Mouse (Mus musculus): Measurements from ENCODE around the gene Cnnm1.
A peak's percentile ranks its signal among the peaks of the same experiment; 100 is the strongest.

Gene Cnnm1

DNA sequence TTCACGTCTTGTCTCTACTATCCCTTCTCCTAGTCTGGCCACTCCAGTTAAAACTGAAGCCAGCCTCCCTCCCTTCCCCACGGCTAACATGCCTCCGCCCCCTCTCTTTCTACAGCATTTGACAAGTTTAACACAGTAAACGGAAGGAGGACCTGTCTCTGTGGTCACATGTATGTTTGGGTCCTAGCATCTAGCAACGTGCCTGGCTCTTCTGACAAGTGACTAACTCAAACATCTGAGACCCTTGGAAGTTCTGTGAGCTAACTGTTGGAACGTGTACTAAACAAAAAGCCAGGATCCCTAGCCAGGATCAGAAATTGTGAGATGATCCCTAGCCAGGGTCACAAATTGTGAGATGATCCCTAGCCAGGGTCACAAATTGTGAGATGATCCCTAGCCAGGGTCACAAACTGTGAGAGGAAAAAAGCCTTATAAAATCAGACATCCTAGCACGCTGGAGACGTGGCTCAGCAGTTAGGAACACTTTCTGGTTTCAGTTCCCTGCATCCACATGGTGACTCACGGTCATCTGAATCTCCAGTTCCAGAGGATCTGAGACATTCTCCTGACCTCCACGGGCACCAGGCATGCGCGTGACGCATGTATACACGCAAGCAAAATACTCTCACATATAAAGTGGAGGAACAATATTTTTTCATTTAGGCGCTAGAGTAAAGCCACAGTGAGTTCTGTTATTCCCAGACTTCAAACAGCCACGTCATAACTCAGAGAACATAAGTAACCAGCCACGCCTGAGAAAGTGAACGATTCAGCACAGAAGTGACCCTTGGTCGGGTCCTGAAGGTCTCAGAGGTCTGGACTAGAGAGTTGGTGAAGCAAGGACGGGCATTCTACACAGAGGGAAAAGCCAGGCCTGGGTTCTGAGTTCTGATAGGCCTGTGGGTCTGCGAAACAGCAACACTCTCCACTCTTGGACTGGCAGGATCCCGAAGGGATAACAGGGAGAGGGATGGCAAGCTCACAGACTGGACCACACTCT, 71.7 kb downstream of the Cnnm1 start:
- DNase-seq (ENCODE audit: low spot score in 2 of 2): no peak

DNA sequence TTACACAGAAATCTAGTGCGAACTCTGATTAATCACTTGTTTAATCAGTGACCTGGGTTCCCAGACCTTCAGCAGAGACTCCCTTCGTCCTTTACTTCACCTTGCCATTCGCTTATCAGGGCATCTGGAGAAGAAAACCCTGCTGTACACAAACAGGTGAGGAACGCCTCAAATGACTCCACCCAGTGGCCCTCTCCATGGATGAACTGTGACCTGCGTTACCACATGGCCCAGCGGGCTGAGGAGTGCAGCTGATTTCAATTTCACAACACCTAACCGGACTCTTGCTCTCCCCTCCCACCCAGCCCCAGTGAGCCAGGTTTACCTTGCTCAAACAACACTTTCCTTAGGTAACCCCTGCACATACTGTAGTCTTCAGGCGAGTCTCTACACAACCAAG, 73.6 kb downstream of the Cnnm1 start:
- DNase-seq (ENCODE audit: low spot score in 2 of 2): no peak

GRCm38 (mm10) chr19:43515668-43516396, 75.6 kb downstream of the Cnnm1 start:
- DNase-seq (ENCODE audit: low spot score in 2 of 2): no peak

GRCm38 (mm10) chr19:43516397-43517035, 76.3 kb downstream of the Cnnm1 start:
- DNase-seq (ENCODE audit: low spot score in 2 of 2): no peak

GRCm38 (mm10) chr19:43517320-43517719, 77.1 kb downstream of the Cnnm1 start:
- DNase-seq (ENCODE audit: low spot score in 2 of 2): no peak

DNA sequence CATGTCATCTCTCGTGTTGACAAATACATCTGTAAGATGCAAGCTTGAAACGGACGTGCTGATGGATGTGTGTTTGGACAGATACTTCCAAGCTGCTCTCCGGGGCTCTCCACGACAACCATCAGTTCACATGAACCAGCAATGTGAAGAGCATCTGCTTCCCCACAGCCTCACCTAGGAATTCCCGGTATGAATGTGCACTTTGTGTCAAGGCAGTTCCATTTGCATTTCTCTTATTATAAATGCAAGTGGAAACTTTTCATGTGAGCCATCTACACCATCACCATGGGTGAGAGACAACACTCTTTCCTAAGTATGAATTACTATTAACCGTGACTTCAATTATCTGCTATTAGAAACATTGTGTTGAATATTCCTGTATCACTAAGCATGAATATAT, 77.6 kb downstream of the Cnnm1 start:
- no peak for DNase-seq (ENCODE audit: low spot score in 2 of 2)

- no peak for DNase-seq (ENCODE audit: low spot score in 2 of 2)
These were observed 78.0 kb downstream of the Cnnm1 start for GRCm38 (mm10) chr19:43518261-43518660.

GRCm38 (mm10) chr19:43519226-43519625, 79.0 kb downstream of the Cnnm1 start:
- DNase-seq (ENCODE audit: low spot score in 2 of 2): no peak

GRCm38 (mm10) chr19:43520402-43520801, 80.2 kb downstream of the Cnnm1 start:
- DNase-seq (ENCODE audit: low spot score in 2 of 2): no peak

DNA sequence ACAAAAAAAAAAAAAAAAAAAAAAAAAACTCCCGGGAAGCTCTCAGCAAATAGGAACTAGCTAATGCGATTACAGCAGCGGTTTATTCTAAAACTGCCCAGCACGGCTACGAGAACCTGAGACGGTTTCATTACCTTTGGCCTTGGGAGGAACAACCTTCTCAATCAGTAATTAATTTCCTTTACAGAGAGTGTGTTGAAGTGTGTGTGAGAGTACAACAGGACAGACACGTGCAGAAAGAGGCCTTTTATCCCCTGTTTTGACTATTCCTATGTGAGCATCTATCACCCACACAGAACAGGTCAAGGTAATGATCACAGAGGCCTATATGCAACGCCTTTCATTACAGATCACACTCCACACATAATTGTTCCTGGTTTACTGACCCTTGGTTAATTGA, 81.1 kb downstream of the Cnnm1 start:
- DNase-seq (ENCODE audit: low spot score in 2 of 2): no peak

GRCm38 (mm10) chr19:43521996-43522395, 81.8 kb downstream of the Cnnm1 start:
- DNase-seq (ENCODE audit: low spot score in 2 of 2): no peak

GRCm38 (mm10) chr19:43523551-43523950, 83.3 kb downstream of the Cnnm1 start:
- peak; percentile 22 to 37 for DNase-seq (ENCODE audit: low spot score in 2 of 2)

DNA sequence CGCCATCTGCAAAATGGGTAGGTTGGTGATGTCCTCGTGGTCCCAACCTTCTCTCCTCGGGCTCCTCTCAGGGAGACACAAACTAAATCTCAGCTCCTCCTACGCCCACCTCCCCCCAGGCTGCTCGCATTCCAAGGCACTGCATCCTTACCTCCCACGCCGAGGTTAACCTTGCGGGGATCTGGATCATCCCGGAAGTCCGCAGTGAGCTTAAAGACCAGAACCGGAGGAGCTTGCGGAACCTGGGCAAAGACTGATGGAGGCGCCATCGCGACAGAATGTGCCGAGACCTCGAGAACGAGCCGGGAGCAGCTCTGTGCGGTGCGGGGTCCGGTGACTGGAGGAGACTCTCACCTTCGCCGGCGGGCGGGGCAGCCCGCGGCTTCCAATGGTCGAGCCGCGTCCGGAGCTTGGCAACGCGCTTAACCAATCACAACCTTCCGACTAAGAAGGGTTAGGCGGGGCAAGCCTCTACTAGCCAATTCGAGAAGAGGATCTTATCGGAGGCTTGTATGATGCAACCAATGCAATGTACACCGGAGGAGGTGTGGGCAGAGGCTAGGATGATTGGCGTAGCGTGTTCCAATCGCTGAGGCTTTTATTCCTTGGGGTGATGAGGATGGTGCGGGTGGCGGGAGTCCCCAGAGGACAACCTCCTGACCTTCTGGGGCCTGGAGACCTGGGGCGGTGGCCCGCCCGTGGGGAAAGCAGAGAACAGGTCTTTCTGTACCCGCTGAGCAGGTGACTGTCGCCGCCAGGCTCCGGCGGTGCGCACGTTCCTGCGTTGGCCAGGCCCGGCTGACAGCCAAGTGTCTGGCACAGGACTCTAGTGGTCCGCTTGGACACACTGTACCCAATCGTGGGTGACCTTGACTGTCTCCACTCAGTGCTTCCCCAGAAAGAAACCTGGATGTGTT, 84.2 kb downstream of the Cnnm1 start, which contains the start of gene Got1:
Got1 (minus strand) TSS at position 419 of the 917 bp plus-strand sequence.
- peak; percentile 88 to 93 for DNase-seq (ENCODE audit: low spot score in 2 of 2)

GRCm38 (mm10) chr19:43525104-43525482, 84.9 kb downstream of the Cnnm1 start:
- no peak for DNase-seq (ENCODE audit: low spot score in 2 of 2)

DNA sequence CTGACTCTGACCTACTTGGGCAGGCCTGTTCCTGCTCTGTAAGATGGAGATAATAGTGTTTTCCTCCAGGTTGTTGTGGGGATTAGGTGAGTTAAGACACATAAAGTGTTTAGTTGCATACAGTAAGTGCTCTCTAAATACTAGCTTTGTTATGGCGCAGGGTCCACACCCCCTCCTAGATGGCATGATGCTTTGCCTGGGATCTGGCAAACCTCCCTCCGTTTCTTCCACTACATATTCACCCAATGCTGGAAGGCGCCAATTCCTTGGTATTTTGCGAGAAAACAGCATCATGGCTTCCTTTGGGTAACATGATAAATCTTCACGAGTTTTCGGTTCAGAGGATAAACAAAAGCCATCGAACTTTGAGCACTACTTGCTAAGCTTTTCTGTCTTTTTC, 85.3 kb downstream of the Cnnm1 start:
- no peak for DNase-seq (ENCODE audit: low spot score in 2 of 2)

- no peak for DNase-seq (ENCODE audit: low spot score in 2 of 2)
These were observed 85.8 kb downstream of the Cnnm1 start for GRCm38 (mm10) chr19:43526025-43526424.

GRCm38 (mm10) chr19:43527131-43527530, 86.9 kb downstream of the Cnnm1 start:
- DNase-seq (ENCODE audit: low spot score in 2 of 2): no peak

DNA sequence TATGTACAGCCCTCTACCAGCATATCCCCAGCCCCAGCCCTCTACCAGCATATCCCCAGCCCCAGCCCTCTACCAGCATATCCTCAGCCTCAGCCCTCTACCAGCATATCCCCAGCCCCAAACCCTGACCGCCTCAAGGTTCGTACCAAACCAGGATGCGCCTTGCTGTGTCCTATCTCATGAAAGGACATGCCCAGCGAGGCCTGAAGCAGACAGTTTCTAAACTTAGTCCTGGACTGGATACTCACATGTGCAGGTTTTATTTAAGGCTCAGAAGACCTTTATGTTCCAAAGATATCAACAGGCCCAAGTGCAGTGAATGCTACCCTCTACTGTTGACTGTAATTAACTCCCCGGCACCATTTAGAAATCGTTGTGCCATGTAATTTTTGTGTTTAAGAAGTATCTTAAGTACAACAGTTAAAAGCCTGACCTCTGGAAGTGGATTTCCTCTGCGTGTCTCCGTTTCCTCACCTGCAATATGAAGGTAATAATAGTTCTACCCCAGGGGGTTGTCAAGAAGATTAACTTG, 87.9 kb downstream of the Cnnm1 start:
- DNase-seq (ENCODE audit: low spot score in 2 of 2): no peak

- DNase-seq (ENCODE audit: low spot score in 2 of 2): peak; percentile 33 to 61
These were observed 90.0 kb downstream of the Cnnm1 start for GRCm38 (mm10) chr19:43530197-43530770.

GRCm38 (mm10) chr19:43530921-43531320, 90.7 kb downstream of the Cnnm1 start:
- no peak for DNase-seq (ENCODE audit: low spot score in 2 of 2)

Measured in frontal cortex, postnatal 25 days (tissue).